Mouse (Mus musculus) midbrain, embryonic 11.5 days (tissue): ENCODE results near the gene Pabpn1. TPM values are rescaled to one million over a fixed set of nuclear protein-coding genes. Genes with fewer than 3 reads are reported as not detected.

ENCODE experiments used
- ATAC-seq: fragments of 200-750 bp; cut with Nextera tagmentation; 2 replicates; pipeline ENCODE4 v1.8.0; 2017; ENCODE audit warnings: moderate TSS enrichment, moderate library complexity; ENCODE audit not compliant: low FRiP score
- DNase-seq: peaks from one replicate; pipeline ENCODE4 v3.0.0; 2015; ENCODE audit warnings: low spot score; ENCODE audit errors: missing footprints
- H3K27ac ChIP-seq: fragments of 300-500 bp; sonication (generic); 2 replicates; pipeline ENCODE4 v1.5.1; 2014; ENCODE audit warnings: low read depth, low read length
- H3K27me3 ChIP-seq: fragments of 300-500 bp; sonication (generic); 2 replicates; pipeline ENCODE4 v1.6.1; 2014; ENCODE audit warnings: mild to moderate bottlenecking, low read length, moderate library complexity, mixed read lengths; ENCODE audit not compliant: control insufficient read depth, insufficient read depth
- H3K36me3 ChIP-seq: fragments of 300-500 bp; sonication (generic); 2 replicates; pipeline ENCODE4 v1.6.1; 2014; ENCODE audit warnings: mild to moderate bottlenecking, low read length, moderate library complexity, mixed read lengths; ENCODE audit not compliant: control insufficient read depth, insufficient read depth
- H3K4me1 ChIP-seq: fragments of 300-500 bp; sonication (generic); 2 replicates; pipeline ENCODE4 v1.6.1; 2014; ENCODE audit warnings: low read length; ENCODE audit not compliant: control insufficient read depth, insufficient read depth
- H3K4me2 ChIP-seq: fragments of 300-500 bp; sonication (generic); 2 replicates; pipeline ENCODE4 v1.6.1; 2014; ENCODE audit warnings: mild to moderate bottlenecking, moderate library complexity
- H3K4me3 ChIP-seq: fragments of 300-500 bp; sonication (generic); 2 replicates; pipeline ENCODE4 v1.5.1; 2014; ENCODE audit warnings: low read depth, low read length
- H3K9ac ChIP-seq: fragments of 300-500 bp; sonication (generic); 2 replicates; pipeline ENCODE4 v1.6.1; 2014; ENCODE audit warnings: low read length
- H3K9me3 ChIP-seq: fragments of 300-500 bp; sonication (generic); 2 replicates; pipeline ENCODE4 v1.6.1; 2016; ENCODE audit warnings: low read length; ENCODE audit not compliant: control insufficient read depth
- WGBS: fragments of 180-500 bp; shearing (Covaris S2); extraction: QIAGEN DNeasy Blood & Tissue Kit; methylation state at CpG from one replicate; pipeline ENCODE4 v1.1.7; 2014; 5-methylcytosine and 5-hydroxymethylcytosine counted together
- polyA plus RNA-seq: library from polyadenylated mRNA; unstranded; fragments of >200 nt; fragmentation: Nextera tagmentation; extraction: Ambion mirVana; gene quantifications from 2 replicates; pipeline ENCODE4 v1.2.1, GENCODE M21; 2014

Gene Pabpn1
- polyA plus RNA-seq, 1 experiment from 2014 or later = 173 TPM

- Histone ChIP-seq H3K4me1 (no peaks in the 10 kb centered on the region; the same call in 1 of the 2 replicates), H3K36me3 (no peaks in the 10 kb centered on the region), H3K9ac (no peak overlapping the region), H3K4me3 (no peak overlapping the region), H3K27me3 (no peaks in the 10 kb centered on the region), H3K27ac (no peak overlapping the region), H3K4me2 (no peak overlapping the region), H3K9me3 (no peaks in the 10 kb centered on the region)
- ATAC-seq = no peak
- WGBS = 80% methylated on average over 15 of the region's 15 CpGs
- peak; percentile 19 for DNase-seq
Measured at GRCm38 (mm10) chr14:54938431-54939219, 46.3 kb downstream of the Pabpn1 start.

- DNase-seq = peak; percentile 92
- Histone ChIP-seq H3K27me3 (no peaks in the 10 kb centered on the region), H3K4me1 (no peaks in the 10 kb centered on the region; the same call in 1 of the 2 replicates), H3K4me3 (no peak overlapping the region), H3K9ac (no peak overlapping the region), H3K9me3 (no peaks in the 10 kb centered on the region), H3K27ac (no peak overlapping the region), H3K36me3 (no peaks in the 10 kb centered on the region), H3K4me2 (no peak overlapping the region)
- 50% methylated on average over 12 of the region's 12 CpGs for WGBS
- ATAC-seq = no peak
Measured at GRCm38 (mm10) chr14:54939434-54940175, 47.3 kb downstream of the Pabpn1 start.

- Histone ChIP-seq H3K27ac (no peak overlapping the region), H3K9ac (no peak overlapping the region), H3K9me3 (no peaks in the 10 kb centered on the region), H3K27me3 (no peaks in the 10 kb centered on the region), H3K36me3 (no peaks in the 10 kb centered on the region), H3K4me3 (no peak overlapping the region), H3K4me1 (no peaks in the 10 kb centered on the region; the same call in 1 of the 2 replicates), H3K4me2 (no peak overlapping the region)
- WGBS = 88% methylated on average over 3 of the region's 3 CpGs
- DNase-seq = no peak
- no peak for ATAC-seq
Measured at GRCm38 (mm10) chr14:54940176-54940530, 47.9 kb downstream of the Pabpn1 start.

GRCm38 (mm10) chr14:54941024-54941978 lies 49.0 kb downstream of the Pabpn1 start:
- Histone ChIP-seq H3K36me3 (no peaks in the 10 kb centered on the region), H3K9ac (no peak overlapping the region), H3K4me3 (no peak overlapping the region), H3K27ac (no peak overlapping the region), H3K4me1 (no peaks in the 10 kb centered on the region; the same call in 1 of the 2 replicates), H3K27me3 (no peaks in the 10 kb centered on the region), H3K9me3 (no peaks in the 10 kb centered on the region), H3K4me2 (no peak overlapping the region)
- ATAC-seq = no peak
- 73% methylated on average over 13 of the region's 13 CpGs for WGBS
- DNase-seq = peak; percentile 6

GRCm38 (mm10) chr14:54942479-54942878 lies 50.2 kb downstream of the Pabpn1 start:
- H3K9me3 ChIP-seq = no peaks in the 10 kb centered on the region
- H3K4me3 ChIP-seq = no peak overlapping the region
- H3K36me3 ChIP-seq = no peaks in the 10 kb centered on the region
- H3K4me2 ChIP-seq = no peak overlapping the region
- H3K4me1 ChIP-seq = no peaks in the 10 kb centered on the region
- no peak for ATAC-seq
- 92% methylated on average over 8 of the region's 8 CpGs for WGBS
- no peak overlapping the region for H3K27ac ChIP-seq
- H3K9ac ChIP-seq = no peak overlapping the region
- no peak for DNase-seq
- no peaks in the 10 kb centered on the region for H3K27me3 ChIP-seq

- ATAC-seq = no peak
- no peak overlapping the region for H3K9ac ChIP-seq
- H3K4me1 ChIP-seq = no peaks in the 10 kb centered on the region
- WGBS = 89% methylated on average over 7 of the region's 7 CpGs
- H3K4me2 ChIP-seq = no peak overlapping the region
- H3K36me3 ChIP-seq = no peaks in the 10 kb centered on the region
- no peaks in the 10 kb centered on the region for H3K9me3 ChIP-seq
- no peaks in the 10 kb centered on the region for H3K27me3 ChIP-seq
- H3K4me3 ChIP-seq = no peak overlapping the region
- no peak overlapping the region for H3K27ac ChIP-seq
- DNase-seq = no peak
Measured at GRCm38 (mm10) chr14:54943971-54944370, 51.7 kb downstream of the Pabpn1 start.

- Histone ChIP-seq H3K27me3 (no peaks in the 10 kb centered on the region), H3K4me3 (no peak overlapping the region), H3K4me2 (no peak overlapping the region), H3K9ac (no peak overlapping the region), H3K9me3 (no peaks in the 10 kb centered on the region), H3K36me3 (no peaks in the 10 kb centered on the region), H3K4me1 (no peaks in the 10 kb centered on the region), H3K27ac (no peak overlapping the region)
- ATAC-seq (no peak), DNase-seq (no peak)
- 80% methylated on average over 2 of the region's 2 CpGs for WGBS
Measured at GRCm38 (mm10) chr14:54944939-54945338, 52.6 kb downstream of the Pabpn1 start.

- H3K9me3 ChIP-seq = no peaks in the 10 kb centered on the region
- no peak overlapping the region for H3K27ac ChIP-seq
- 89% methylated on average over 19 of the region's 19 CpGs for WGBS
- peak; percentile 23 for DNase-seq
- H3K4me2 ChIP-seq = no peak overlapping the region
- no peak for ATAC-seq
- H3K36me3 ChIP-seq = no peaks in the 10 kb centered on the region
- no peaks in the 10 kb centered on the region for H3K27me3 ChIP-seq
- H3K4me1 ChIP-seq = no peaks in the 10 kb centered on the region
- no peak overlapping the region for H3K4me3 ChIP-seq
- no peak overlapping the region for H3K9ac ChIP-seq
Measured at GRCm38 (mm10) chr14:54945975-54946704, 53.8 kb downstream of the Pabpn1 start.
